Mouse (Mus musculus): Measurements from ENCODE around the gene Hexa. TPM values are rescaled to one million over a fixed set of nuclear protein-coding genes. Genes with fewer than 3 reads are reported as not detected.

Hexa gene
- polyA plus RNA-seq, 1 experiment = 95.5 TPM

Other genes starting within 250 kb of the Hexa start
- gene Adpgk, start 248.0 kb upstream of the Hexa start, polyA plus RNA-seq (2012; rRNA removed) = 14.9 and 17.0 TPM in 2 replicates
- gene Bbs4, start 186.0 kb upstream of the Hexa start, polyA plus RNA-seq (2012; rRNA removed) = 1.2 and 1.5 TPM in 2 replicates
- gene Arih1, start 52.9 kb upstream of the Hexa start, polyA plus RNA-seq (2012; rRNA removed) = 14.3 and 19.3 TPM in 2 replicates
- gene Tmem202, start 307 bp downstream of the Hexa start, polyA plus RNA-seq (2012; rRNA removed) = 0.43 TPM in 1 of 2 replicates, not detected in the other
- gene Celf6, start 38.4 kb downstream of the Hexa start, polyA plus RNA-seq (2012; rRNA removed) = 1.0 TPM in 2 replicates
- 21.6 and 22.4 TPM in 2 replicates for gene Parp6, start 77.7 kb downstream of the Hexa start, polyA plus RNA-seq (2012; rRNA removed)
- gene Pkm, start 116.8 kb downstream of the Hexa start, polyA plus RNA-seq (2012; rRNA removed) = 391 and 778 TPM in 2 replicates
- 3.7 and 11.0 TPM in 2 replicates for gene Gramd2, start 140.6 kb downstream of the Hexa start, polyA plus RNA-seq (2012; rRNA removed)
- gene Senp8, start 211.2 kb downstream of the Hexa start, polyA plus RNA-seq (2012; rRNA removed) = 2.3 and 2.9 TPM in 2 replicates
- gene Myo9a, start 211.4 kb downstream of the Hexa start, polyA plus RNA-seq (2012; rRNA removed) = 1.0 and 1.7 TPM in 2 replicates

Data from large intestine, adult 2 months (tissue).